Mouse (Mus musculus): ENCODE results near the gene Pan3.

The Pan3 gene

DNA sequence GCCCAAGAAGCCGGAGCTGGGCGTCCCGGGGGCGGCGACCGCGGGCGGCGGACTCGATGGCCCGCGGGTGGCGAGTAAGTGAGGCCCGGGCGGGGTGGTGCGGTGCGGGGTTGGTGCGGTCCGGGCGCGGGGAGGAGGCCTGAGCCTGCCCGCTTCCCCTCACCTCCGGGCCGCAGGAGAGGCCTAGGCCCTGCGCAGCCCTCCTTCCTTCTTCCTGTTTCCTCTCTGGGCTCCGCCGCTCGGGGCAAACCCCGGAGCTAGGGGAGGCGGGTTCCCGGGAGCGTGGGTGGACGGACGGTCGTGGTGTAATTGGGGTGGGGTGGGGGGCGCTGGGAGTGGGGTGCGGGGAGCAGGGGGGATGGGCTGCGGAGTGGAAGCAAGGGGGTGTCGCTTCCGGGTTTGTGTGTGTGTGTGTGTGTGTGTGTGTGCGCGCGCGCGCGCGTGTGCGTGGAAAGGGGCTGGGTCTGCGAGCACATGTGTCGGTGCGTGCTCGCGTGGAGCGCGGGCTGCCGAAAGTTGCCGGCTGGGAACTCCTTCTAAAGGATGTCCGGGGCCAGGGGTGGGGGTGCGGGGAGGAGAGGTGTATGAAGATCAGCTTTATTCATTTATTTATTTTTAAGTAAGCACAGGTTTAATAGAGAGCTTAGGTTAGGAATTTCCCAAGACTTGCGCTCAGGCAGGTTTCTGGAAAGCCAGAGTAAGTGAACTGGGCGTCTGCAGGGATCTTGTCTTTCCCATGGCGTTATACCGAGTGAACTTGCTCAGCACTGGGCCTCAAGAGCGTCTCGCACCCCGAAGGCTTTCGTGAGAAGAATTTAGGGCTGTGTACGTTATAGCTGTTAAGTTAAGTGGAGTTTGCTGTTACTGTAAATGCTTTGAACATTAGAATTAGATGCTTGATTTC is 1.2 kb downstream of the Pan3 start:
- peak; percentile 71 to 72 for DNase-seq (ENCODE audit: low spot score in 2 of 2)

DNA sequence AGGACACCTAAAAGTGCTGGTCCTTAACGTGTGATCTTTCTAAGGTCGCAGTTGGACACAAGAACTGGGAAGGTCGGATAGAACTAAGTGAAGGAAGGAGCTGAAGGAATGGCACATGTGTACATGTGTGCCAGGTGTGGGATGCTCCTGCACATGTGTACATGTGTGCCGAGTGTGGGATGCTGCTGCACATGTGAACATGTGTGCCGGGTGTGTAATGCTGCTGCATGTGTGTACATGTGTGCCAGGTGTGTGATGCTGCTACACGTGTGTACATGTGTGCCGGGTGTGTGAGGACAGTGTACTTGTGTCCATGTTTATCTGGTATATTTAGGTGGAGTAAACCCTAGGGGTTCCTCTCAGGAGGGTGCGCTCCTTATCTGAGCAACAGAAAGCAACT is 3.0 kb downstream of the Pan3 start:
- DNase-seq (ENCODE audit: low spot score in 2 of 2): no peak

DNA sequence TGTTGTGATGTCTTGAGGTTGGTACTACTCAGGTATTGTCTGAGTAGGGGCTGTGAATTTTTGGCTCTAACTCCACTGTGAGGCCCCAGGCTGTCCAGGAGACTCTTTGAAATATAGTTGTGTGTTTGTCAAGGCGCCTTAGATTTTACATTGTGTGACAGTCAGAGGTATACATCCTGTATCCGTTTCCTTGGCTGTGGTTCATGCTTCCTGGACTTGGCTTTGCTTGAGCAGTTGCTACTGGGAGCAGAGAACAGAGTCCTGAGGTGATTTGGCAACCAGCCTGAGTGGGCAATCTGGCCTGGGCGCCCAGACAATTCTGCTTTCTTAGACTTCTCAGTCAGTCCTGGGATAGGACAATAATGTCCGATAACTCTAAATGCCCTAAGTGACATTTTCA is 5.3 kb downstream of the Pan3 start:
- DNase-seq (ENCODE audit: low spot score in 2 of 2): no peak

DNA sequence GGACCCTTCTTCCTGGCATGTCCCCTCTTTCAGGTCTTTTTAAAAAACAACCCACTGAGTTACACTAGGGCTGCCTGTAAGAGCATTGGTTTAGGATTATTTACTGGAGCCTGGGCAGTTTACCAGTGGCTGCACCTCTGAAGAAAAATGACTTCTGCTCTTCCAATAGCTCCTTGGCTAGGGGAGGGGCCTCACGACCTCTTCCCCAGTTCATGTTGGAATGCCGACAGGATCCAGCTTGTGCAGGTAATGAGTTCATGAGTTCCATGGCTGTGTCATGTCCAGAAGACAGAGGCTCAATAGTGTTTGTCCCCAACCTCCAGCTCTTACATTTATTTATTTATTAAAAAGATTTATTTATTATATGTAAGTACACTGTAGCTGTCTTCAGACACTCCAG is 5.8 kb downstream of the Pan3 start:
- no peak for DNase-seq (ENCODE audit: low spot score in 2 of 2)

DNA sequence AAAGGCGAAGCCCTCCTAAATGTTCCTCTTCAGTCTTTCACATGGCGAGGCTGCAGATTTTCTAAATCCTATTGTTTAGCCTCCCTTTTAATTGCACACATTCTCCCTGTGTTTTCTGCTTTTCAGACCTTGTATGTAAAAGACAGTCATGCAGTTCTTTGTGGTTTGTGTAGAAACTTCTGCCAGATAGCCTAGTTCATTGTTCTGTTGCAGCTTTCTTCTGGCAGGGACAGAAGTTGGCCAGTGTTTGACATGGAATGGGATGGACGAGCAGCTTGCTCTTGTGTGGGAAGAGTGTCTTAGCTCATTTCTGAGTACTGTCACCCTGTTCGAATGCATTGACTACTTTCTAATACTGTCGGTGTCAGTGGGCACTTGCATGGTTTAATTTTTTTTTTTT is 6.5 kb downstream of the Pan3 start:
- DNase-seq (ENCODE audit: low spot score in 2 of 2): no peak

DNA sequence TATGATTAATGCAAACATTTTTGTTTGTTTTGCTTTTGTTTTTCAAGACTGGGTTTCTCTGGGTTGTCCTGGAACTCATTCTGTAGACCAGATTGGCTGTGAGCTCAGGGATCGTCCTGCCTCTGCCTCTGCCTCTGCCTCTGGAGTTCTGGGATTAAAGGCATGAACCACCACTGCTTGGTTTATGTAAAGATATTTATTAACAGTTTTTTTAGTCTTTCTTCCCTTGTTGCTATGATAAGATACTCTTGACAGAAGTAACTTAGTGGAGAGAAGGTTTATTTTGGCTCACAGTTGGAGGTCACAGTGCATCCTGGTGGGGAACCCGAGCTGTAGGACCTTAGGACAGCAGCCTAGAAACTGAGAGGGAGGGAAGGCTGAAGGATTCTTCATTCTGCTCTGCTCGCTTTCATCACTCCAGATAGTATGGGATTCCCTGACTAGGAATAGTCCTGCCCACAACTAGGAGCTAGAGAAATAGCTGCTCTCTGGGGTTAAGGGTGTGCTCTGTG is 11.1 kb downstream of the Pan3 start:
- DNase-seq (ENCODE audit: low spot score in 2 of 2): no peak

DNA sequence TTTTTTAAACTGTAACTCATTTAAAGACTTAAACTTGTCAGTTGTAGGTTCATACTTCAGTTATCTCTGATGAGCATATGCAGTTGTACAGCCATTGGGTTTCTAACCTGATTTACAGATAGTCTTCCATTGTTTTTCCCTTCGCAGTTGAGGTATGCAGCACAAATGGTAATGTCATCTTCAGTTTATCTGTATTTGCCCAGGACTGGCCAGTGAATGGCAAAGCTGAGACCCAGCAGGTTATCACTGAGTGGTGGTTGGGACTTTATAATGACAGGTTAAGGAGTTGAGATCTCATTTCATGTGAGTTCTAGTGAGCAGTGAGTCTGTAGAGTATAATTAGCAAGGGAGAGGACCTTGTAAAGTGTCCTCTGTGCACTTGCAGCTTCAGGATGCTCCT is 12.0 kb downstream of the Pan3 start:
- no peak for DNase-seq (ENCODE audit: low spot score in 2 of 2)

DNA sequence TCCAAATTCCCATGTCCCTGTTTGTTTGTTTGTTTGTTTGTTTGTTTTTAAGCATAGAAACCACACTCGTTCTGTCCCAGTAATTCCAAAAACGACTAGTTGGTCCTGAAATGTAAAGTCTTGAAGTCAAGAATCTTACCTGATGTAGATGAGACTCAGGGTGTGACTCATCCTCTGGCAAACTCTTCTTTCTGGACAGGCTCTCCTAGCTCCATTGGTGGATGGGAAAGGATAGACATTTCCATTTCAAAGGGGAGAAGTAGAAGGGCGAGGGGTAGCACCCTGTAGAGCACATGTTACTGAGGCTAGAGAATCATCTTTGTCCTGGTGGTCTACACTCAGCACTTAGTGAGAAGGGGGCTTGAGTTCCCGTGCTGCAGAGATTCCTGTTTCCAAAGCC is 12.8 kb downstream of the Pan3 start:
- no peak for DNase-seq (ENCODE audit: low spot score in 2 of 2)

DNA sequence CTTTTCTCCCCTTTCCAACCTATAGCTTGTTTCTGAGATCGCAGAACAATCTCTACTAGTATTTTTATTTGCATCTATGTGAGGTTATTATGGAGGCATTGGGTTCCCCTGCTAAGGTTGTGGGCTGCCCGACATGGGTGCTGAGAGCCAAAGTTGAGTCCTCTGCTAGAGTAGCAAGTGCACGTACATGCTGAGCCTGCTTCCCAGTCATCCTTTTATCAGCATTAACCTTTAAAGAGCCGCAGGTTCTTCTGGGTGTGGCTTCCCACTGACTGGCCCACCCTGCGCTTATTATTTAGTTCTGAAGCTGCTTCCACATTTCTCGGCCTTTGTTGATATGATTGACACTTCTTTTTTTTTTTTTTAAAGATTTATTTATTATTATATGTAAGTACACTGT is 14.3 kb downstream of the Pan3 start:
- no peak for DNase-seq (ENCODE audit: low spot score in 2 of 2)

DNA sequence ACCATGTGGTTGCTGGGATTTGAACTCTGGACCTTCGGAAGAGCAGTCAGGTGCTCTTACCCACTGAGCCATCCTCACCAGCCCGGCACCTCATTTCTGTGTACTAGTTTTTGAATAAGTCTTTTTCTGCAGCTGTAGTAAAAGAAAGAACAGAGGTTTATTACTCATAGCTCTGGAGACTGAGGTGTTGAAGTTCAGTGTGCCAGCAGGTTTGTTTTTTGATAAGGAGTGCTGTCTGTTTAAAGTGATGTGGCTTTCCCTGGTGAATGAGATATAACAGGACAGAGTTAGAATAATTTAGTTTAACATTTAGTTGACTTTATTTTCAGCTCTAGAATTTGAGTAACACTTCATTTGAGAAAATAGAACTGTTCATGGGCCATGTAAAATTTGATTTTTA is 14.8 kb downstream of the Pan3 start:
- DNase-seq (ENCODE audit: low spot score in 2 of 2): no peak

DNA sequence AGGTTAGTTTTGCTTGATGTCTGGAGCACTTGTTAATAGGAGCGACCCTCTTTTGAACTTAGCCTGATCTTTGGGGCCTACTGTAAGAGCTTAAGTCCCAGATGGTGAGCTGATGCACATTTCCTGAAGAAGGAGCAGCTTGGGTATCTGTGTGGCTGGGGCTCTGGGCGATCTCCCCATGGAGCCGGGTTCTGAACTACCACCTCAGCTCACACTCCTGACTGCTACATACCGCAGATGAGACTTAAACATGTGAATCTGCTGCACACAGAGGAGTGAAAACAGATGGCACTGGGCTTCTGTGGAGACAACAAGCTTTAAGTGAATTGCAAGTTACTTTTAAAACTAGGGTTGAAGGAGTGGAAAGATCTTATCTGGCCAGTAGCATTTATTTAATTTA is 15.3 kb downstream of the Pan3 start:
- no peak for DNase-seq (ENCODE audit: low spot score in 2 of 2)

DNA sequence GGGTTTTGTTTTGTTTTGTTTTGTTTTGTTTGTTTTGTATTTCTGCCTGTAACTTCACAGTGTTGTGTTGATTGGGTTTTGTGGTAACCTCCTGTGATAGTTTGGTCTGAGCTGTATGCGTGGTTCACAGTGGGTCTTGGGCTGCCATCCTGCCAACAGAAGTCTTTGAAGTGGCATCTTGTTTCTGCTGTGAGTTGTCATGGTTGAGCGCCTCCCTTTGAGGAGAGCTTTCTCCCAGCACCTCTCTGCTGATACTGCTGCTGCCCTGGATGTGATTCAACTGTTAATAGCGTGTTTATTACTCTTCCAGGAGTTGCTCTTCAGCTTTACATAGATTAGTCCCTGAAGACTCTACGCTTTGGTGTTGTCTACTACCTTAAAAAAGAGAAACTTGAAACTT is 18.6 kb downstream of the Pan3 start:
- DNase-seq (ENCODE audit: low spot score in 2 of 2): no peak

DNA sequence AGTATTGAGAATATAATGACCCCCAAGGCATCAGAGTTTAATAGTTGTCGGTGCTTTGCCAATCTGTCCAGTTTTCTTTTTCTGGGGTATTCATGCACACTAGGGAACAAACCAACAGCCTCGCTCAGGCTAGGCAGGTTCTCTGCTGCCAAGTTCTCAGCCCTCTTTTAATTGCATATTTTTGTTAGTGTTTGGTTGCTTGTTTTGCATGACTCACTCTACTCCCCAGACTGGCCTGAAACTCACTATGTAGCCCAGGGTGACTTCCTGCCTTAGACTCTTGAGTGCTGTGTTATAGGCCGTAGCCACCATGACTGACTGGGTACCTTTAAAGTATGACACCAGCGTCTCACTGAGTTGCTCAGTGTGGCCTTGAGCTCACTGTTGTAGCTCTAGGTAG is 19.0 kb downstream of the Pan3 start:
- DNase-seq (ENCODE audit: low spot score in 2 of 2): no peak

DNA sequence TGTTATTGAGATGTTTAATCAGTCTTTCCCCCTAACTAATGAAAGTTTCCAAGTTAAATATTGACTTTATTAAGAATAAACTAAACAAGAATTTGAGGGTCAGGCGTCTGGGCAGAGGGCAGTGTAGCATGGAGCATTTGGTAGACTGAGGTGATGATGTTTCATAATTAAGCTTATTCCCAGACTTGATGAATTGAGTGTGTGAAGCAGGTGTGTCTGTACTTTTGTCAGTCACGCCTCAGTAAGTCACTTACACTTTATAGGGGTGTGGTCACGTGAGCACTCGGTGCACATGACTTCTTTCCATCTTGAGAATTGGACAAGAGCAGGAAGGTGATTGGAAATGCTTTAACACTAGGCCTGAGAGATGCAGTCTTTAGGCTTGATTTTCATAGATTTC is 26.5 kb downstream of the Pan3 start:
- DNase-seq (ENCODE audit: low spot score in 2 of 2): no peak

DNA sequence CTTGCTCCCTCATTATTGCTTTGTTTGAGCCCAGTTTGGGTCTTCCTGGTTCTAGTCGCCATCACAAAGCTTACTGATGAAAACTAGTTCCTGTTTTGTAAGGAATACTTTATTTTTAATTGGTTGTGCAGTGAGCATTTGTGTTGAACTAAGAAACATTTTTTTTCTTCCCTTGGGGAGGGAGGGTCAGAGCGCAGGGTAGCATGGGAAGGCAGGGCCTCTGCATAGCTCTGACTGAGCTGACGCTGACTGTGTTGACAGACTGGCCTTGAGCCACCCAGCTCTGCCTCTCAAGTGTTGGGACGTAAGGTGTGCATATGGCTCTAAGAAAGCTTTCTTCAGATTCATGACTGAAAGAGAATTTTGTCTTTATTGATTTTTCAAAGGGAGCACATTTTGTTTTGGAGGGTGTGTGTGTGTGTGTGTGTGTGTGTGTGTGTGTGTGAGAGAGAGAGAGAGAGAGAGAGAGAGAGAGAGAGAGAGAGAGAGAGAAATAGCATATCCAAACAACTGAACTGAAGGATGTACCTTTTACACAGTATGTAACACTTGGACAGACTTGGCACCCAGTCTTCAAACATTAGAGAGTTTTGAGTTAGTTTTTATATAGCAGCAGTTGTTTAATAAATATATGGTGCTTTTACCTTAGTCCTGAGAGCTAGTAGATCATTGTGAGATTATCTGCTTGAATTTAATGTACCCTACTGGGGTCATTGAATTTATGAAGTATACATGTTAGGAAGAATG is 30.0 kb downstream of the Pan3 start:
- DNase-seq (ENCODE audit: low spot score in 2 of 2): no peak

DNA sequence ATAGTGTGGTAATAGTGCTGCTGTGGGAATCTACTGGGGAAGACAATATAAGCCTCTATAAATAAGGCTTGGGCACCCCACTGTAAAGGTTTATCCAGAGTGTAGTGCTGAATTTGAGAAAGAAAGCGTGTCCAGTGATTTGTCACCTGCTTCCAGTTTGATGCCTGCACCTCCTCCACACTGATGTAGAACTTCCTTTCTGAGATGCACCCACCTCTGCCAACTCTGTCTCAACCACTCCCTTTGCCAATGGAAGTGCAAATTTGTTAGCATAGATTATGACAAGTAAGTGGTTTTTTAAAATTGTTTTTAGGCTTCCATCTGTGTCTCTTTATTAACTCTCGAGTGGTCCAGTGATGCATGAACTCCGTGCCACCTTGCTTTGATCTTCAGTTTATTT is 33.3 kb downstream of the Pan3 start:
- DNase-seq (ENCODE audit: low spot score in 2 of 2): no peak

DNA sequence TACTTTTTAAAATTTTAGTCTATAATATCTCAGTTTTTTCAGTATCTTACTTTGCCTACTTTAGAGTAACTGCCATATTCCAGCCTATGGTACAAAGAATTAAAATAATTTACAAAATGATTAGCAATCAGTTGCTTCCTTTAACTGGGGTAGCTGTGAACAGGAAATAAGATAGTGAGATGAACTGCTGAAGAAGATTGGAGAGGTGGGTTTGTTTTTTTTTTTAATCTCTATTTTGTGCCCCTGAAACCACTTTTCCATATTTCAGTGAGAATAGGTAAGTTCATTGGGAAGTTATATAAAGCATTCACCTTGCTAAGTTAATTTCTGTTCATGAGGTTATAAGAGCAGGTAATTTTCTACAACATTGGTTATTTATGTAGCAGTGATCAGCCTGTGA is 36.4 kb downstream of the Pan3 start:
- no peak for DNase-seq (ENCODE audit: low spot score in 2 of 2)

DNA sequence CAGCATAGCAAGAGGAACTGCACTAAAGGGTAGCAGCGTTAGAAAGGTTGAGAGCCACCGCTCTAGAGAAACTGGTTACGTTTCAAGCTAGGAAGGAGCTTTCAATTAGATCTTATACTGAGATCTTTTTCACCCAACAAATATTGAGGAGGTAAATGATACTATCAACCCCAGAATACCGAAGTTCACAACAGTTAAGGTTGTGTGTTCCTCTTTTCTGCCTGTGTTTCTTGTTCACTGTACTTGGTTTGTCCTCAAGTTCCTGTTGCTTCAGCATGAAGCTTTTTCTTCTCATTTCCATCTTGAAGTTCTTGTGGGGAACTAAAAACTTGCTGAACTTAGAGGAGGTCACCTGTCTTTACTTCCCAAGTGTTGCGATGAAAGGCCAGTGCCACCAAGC is 41.2 kb downstream of the Pan3 start:
- DNase-seq (ENCODE audit: low spot score in 2 of 2): no peak

DNA sequence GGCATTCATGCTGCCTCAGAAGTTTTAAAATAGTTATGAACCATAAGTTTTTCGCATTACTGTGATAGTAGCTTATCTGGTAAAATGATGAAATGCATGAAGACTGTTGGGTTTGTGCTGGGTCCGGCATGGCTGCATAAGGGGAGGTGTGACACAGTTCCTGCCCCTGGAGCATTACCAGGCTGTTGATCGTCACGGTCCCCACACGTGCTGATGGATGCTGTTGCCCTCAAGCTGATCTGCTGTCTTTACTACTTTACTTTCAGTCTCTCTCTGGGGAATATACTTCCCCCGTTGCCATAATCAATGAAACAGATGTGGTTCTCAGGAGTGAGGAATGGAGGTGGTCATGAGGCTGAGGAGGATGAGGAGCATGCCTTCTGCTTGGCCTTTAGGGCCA is 43.1 kb downstream of the Pan3 start:
- DNase-seq (ENCODE audit: low spot score in 2 of 2): no peak

DNA sequence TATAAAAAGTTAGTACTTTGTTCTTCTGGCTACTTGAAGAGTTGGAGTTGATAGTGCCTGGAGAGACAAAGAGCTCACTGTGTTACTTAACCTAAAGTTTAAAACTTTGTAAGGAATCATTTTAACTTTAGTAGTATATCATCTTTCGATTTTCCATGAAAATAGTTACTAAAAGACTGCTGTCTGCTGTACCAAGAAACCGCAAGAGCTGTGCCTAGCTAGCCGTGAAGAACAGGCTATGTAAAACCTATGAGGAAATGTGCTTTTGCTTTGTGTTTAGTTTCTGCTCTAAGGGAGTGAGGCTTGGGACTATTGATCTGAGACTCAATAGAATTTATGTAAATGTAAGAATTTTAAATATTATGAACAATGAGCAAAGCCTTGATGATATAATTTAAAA is 43.9 kb downstream of the Pan3 start:
- no peak for DNase-seq (ENCODE audit: low spot score in 2 of 2)

DNA sequence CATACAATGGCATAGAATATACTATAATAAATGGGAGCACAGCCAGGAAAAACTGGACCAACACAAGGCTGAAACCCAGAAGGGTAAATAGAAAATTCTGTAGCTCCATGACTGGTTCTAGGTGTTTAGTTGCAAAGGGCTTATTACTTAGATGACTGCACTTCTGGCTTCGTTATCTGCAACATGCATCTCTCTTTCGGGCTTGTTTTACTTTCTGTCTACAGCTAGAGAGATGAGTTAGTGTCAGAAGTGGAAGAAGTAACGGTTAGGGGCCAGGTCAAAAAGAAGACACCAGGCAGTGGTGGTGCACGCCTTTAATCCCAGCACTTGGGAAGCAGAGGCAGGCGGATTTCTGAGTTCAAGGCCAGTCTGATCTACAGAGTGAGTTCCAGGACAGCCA is 46.1 kb downstream of the Pan3 start:
- no peak for DNase-seq (ENCODE audit: low spot score in 2 of 2)

DNA sequence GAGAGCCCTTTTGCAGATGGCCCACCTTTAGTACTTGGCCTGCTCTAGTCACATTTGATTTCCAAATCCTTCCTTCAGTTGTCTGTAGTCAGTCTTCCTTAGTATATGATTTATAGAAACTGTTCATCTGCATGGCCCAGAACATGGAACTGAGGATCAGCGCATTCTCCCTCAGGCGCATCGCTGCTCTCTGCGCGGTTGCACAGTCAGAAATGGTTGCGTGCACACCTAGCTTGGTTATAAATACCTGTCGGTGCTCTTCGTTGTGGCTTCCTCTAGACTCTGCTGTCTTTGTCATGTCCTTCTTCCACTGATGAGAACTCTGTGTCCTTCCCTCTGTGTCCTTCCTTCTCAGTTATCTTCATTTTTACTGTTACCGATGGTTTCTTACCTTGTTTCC is 47.1 kb downstream of the Pan3 start:
- DNase-seq (ENCODE audit: low spot score in 2 of 2): no peak

DNA sequence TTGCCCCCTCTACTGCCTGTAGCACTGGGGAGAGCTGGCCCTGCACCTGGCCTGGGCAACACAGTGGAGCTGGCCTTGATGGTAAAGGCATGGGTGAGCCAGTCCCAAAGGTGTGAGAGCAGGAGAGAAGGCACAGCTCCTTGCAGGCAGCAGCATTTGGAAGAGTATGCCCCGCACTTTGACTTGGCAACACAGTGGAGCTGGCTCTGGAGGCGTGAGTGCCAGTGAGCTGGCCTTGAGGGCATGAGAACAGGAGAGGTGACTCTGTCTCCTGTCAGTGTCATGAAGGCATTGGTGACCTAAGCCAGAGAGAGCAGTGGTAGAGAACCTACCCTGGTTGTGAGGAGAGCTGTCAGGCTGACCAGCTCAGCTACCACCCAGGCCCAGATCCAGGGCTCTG is 49.4 kb downstream of the Pan3 start:
- DNase-seq (ENCODE audit: low spot score in 2 of 2): no peak
